Comparison of ENCODE assay signal across 12 mouse cellular contexts in the genomic region with DNA sequence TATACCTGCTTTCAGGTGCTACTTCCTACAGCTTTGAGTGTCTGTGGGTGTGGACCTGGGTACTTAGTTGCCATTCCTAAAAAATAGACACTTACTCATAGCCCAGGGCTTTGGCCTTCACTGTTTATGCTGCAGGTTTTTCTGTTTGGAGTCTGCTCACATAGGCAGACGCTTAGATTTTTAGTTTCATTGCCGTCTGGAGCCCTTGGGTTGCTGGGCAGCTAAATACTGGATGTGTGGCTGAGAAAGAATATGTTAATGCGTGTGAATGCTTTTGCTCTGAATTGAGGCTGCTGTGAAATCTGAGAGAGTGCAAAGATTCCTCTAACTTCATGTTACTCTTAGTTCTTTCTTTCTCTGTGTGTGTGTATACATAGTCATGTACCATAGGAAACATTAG. TPM values are rescaled to one million over a fixed set of nuclear protein-coding genes. Genes with fewer than 3 reads are reported as not detected.
DNase-seq lines count a peak whose midpoint lies in the region; ATAC-seq and TF ChIP-seq lines count a peak whose summit lies in the region.
"Had no signal": no experiment of that assay in that cellular context is flagged by ENCODE, and none has a peak within 500 bp of the region (broad histone marks: within the 10 kb centered on the region; RNA-seq: fewer than 3 reads in every experiment).

No protein-coding gene starts in this region.

- H3K9me3 ChIP-seq in embryonic facial prominence, embryonic 15.5 days (replicated peaks) = no peaks in the 10 kb centered on the region
- H3K9me3 ChIP-seq in forebrain, postnatal 0 days (ENCODE audit: low read length) = no peaks in the 10 kb centered on the region
- H3K9me3 ChIP-seq in midbrain, embryonic 16.5 days (replicated peaks; ENCODE audit: control insufficient read depth, low read length, poor library complexity, severe bottlenecking) = no peaks in the 10 kb centered on the region

- no peak for DNase-seq in layer of hippocampus, adult 2 months (ENCODE audit: low spot score in 2 of 2)
- no peak for DNase-seq in layer of hippocampus, adult 9-10 months (ENCODE audit: low spot score)
- no peak for DNase-seq in forebrain, postnatal 0 days
- DNase-seq in layer of hippocampus, postnatal 10 days (ENCODE audit: low spot score in 2 of 2) = no peak
- DNase-seq in ovary, adult 18-20 months (ENCODE audit: low spot score) = no peak
- DNase-seq: cerebellum, adult 11 months; spleen, adult 18-20 months had no signal

- H3K9ac ChIP-seq in embryonic facial prominence, embryonic 15.5 days = no peak overlapping the region
- no peak overlapping the region for H3K9ac ChIP-seq in forebrain, postnatal 0 days
- no peak overlapping the region for H3K9ac ChIP-seq in midbrain, embryonic 16.5 days (ENCODE audit: low read depth, low read length)

- 32% methylated on average over 3 of the region's 3 CpGs for WGBS in embryonic facial prominence, embryonic 15.5 days
- 25% methylated on average over 3 of the region's 3 CpGs for WGBS in forebrain, postnatal 0 days
- WGBS in midbrain, embryonic 16.5 days = 24% methylated on average over 3 of the region's 3 CpGs

- no peak for ATAC-seq in embryonic facial prominence, embryonic 15.5 days (ENCODE audit: insufficient number of reproducible peaks, low FRiP score, low TSS enrichment, low read depth)
- ATAC-seq in forebrain, postnatal 0 days = peak; percentile 79
- ATAC-seq in midbrain, embryonic 16.5 days = no peak; the same call in 1 of the 2 replicates

- H3K27me3 ChIP-seq in embryonic facial prominence, embryonic 15.5 days = no peaks in the 10 kb centered on the region
- no peaks in the 10 kb centered on the region for H3K27me3 ChIP-seq in forebrain, postnatal 0 days (ENCODE audit: insufficient read depth, low read length)
- H3K27me3 ChIP-seq in midbrain, embryonic 16.5 days (ENCODE audit: control insufficient read depth, insufficient read depth, low read depth, low read length) = no peaks in the 10 kb centered on the region

- no peak overlapping the region for H3K4me3 ChIP-seq in layer of hippocampus, adult 2 months
- H3K4me3 ChIP-seq in embryonic facial prominence, embryonic 15.5 days (replicated peaks) = no peak overlapping the region
- H3K4me3 ChIP-seq in forebrain, postnatal 0 days (ENCODE audit: low read depth, low read length) = no peak overlapping the region
- no peak overlapping the region for H3K4me3 ChIP-seq in midbrain, embryonic 16.5 days (ENCODE audit: low read depth, low read length)
- H3K4me3 ChIP-seq: myocyte had no signal

- H3K4me2 ChIP-seq in embryonic facial prominence, embryonic 15.5 days (replicated peaks) = no peak overlapping the region
- H3K4me2 ChIP-seq in forebrain, postnatal 0 days (ENCODE audit: low read depth) = no peak overlapping the region
- H3K4me2 ChIP-seq in midbrain, embryonic 16.5 days (ENCODE audit: low read length) = no peak overlapping the region

- no peak for TF ChIP-seq CTCF in layer of hippocampus, adult 2 months (conservative IDR thresholded peaks at IDR 0.05)
- TF ChIP-seq CTCF in forebrain, postnatal 0 days (IDR thresholded peaks at IDR 0.05; ENCODE audit: low read depth) = no peak

- H3K4me1 ChIP-seq in embryonic facial prominence, embryonic 15.5 days = peaks cover 38% of the 10 kb centered on the region
- H3K4me1 ChIP-seq in forebrain, postnatal 0 days (ENCODE audit: insufficient read depth) = 0 out of 2 replicates have a peak, but pooled peaks cover 4% of the 10 kb centered on the region
- H3K4me1 ChIP-seq in midbrain, embryonic 16.5 days (ENCODE audit: control insufficient read depth, insufficient read depth, low read length) = peaks cover 15% of the 10 kb centered on the region

- peak overlapping the region; percentile 77 for H3K27ac ChIP-seq in layer of hippocampus, adult 2 months
- H3K27ac ChIP-seq in embryonic facial prominence, embryonic 15.5 days (replicated peaks) = peak overlapping the region; percentile 58
- H3K27ac ChIP-seq in forebrain, postnatal 0 days (ENCODE audit: low read depth, low read length) = peak overlapping the region; percentile 51; the same call in 1 of the 2 replicates
- peak overlapping the region; percentile 61 for H3K27ac ChIP-seq in midbrain, embryonic 16.5 days (ENCODE audit: low read length)

- H3K36me3 ChIP-seq in embryonic facial prominence, embryonic 15.5 days = no peaks in the 10 kb centered on the region
- H3K36me3 ChIP-seq in forebrain, postnatal 0 days (ENCODE audit: insufficient read depth) = no peaks in the 10 kb centered on the region
- H3K36me3 ChIP-seq in midbrain, embryonic 16.5 days (ENCODE audit: control insufficient read depth, insufficient read depth, low read length) = no peaks in the 10 kb centered on the region
- H3K36me3 ChIP-seq: G1E had no signal

RNA-seq across cellular contexts. Expression of a gene that starts 52.5 kb away (rescaled TPM):
- total RNA-seq in layer of hippocampus, adult 2 months (2021) = 100 to 1,000 TPM; 127 to 140 TPM
- polyA plus RNA-seq in embryonic facial prominence, embryonic 15.5 days (2015; fragmentation: Nextera tagmentation; extraction: Ambion mirVana) = 85.9 and 98.1 TPM in 2 replicates
- 114 and 133 TPM in 2 replicates for total RNA-seq in forebrain, postnatal 0 days (2014; rRNA removed)
- polyA plus RNA-seq in forebrain, postnatal 0 days (2015; fragmentation: Nextera tagmentation; extraction: Ambion mirVana) = 49.5 and 62.8 TPM in 2 replicates
- polyA plus RNA-seq in midbrain, embryonic 16.5 days (2015; fragmentation: Nextera tagmentation; extraction: Ambion mirVana) = 40.4 and 48.8 TPM in 2 replicates
- total RNA-seq in layer of hippocampus, postnatal 10 days (2021) = 100 to 1,000 TPM; 121 to 123 TPM
- total RNA-seq: granulocyte monocyte progenitor cell, adult 5-6 weeks had no signal
- polyA plus RNA-seq: G1E had no signal
